Mouse (Mus musculus) spleen, adult 2 months (tissue): ENCODE results near the gene Best1.

Experiments used
- CTCF ChIP-seq: fragments of 200-500 bp; IDR thresholded peaks from 2 replicates; pipeline ENCODE4 v1.5.1; 2011; ENCODE audit warnings: mild to moderate bottlenecking, inconsistent platforms; ENCODE audit not compliant: insufficient read depth, insufficient read length, insufficient replicate concordance; ENCODE audit errors: extremely low read depth
- POLR2A ChIP-seq: fragments of 200-500 bp; IDR thresholded peaks from 2 replicates; pipeline ENCODE4 v1.6.1; 2011; ENCODE audit warnings: low read depth, low read length, inconsistent platforms

GRCm38 (mm10) chr19:9984111-9985055 lies 17.1 kb downstream of the Best1 start:
- no peak for TF ChIP-seq POLR2A
- TF ChIP-seq CTCF = no peak
